Comparison of ENCODE assay signal across 7 mouse cellular contexts in genomic region chr1:118457256-118457882, GRCm38 (mm10).
DNase-seq lines count a peak whose midpoint lies in the region; ATAC-seq and TF ChIP-seq lines count a peak whose summit lies in the region.

No protein-coding gene starts in this region.

- no peaks in the 10 kb centered on the region for H3K36me3 ChIP-seq in lung, postnatal 0 days (ENCODE audit: insufficient read depth, low read length)
- H3K36me3 ChIP-seq in forebrain, embryonic 13.5 days (ENCODE audit: poor library complexity, severe bottlenecking), result peaks cover 18% of the 10 kb centered on the region
- H3K36me3 ChIP-seq in hindbrain, embryonic 14.5 days (replicated peaks; ENCODE audit: control insufficient read depth, insufficient read depth), result peaks cover 10% of the 10 kb centered on the region
- H3K36me3 ChIP-seq in midbrain, embryonic 10.5 days, result peaks cover 23% of the 10 kb centered on the region

- peak; percentile 8 for DNase-seq in lung, postnatal 14 days
- DNase-seq in lung, postnatal 0 days (ENCODE audit: low spot score), result no peak
- DNase-seq in hindbrain, embryonic 14.5 days (ENCODE audit: low spot score), result no peak
- DNase-seq in midbrain, embryonic 10.5 days (ENCODE audit: low spot score), result no peak
- no peak for DNase-seq in urinary bladder, postnatal 25 days (ENCODE audit: low spot score)
- no peak for DNase-seq in kidney, postnatal 14 days

- no peaks in the 10 kb centered on the region for H3K27me3 ChIP-seq in lung, postnatal 0 days (replicated peaks; ENCODE audit: insufficient read depth, low read length)
- H3K27me3 ChIP-seq in forebrain, embryonic 13.5 days, result no peaks in the 10 kb centered on the region
- H3K27me3 ChIP-seq in hindbrain, embryonic 14.5 days (ENCODE audit: control insufficient read depth, insufficient read depth, low read length), result no peaks in the 10 kb centered on the region
- no peaks in the 10 kb centered on the region for H3K27me3 ChIP-seq in midbrain, embryonic 10.5 days (ENCODE audit: low read depth, poor library complexity, severe bottlenecking)

- no peaks in the 10 kb centered on the region for H3K4me1 ChIP-seq in lung, postnatal 0 days (ENCODE audit: insufficient read depth, low read depth, low read length)
- H3K4me1 ChIP-seq in forebrain, embryonic 13.5 days, result peaks cover 41% of the 10 kb centered on the region
- peaks cover 30% of the 10 kb centered on the region for H3K4me1 ChIP-seq in hindbrain, embryonic 14.5 days (replicated peaks; ENCODE audit: control insufficient read depth, insufficient read depth, low read length)
- H3K4me1 ChIP-seq in midbrain, embryonic 10.5 days, result peaks cover 39% of the 10 kb centered on the region

- no peak for TF ChIP-seq EP300 in lung, postnatal 0 days (IDR thresholded peaks at IDR 0.05)

- 44% methylated on average over 11 of the region's 11 CpGs for WGBS in lung, postnatal 0 days
- WGBS in forebrain, embryonic 13.5 days, result 48% methylated on average over 11 of the region's 11 CpGs
- 45% methylated on average over 11 of the region's 11 CpGs for WGBS in hindbrain, embryonic 14.5 days
- WGBS in midbrain, embryonic 10.5 days, result 63% methylated on average over 11 of the region's 11 CpGs

- no peak overlapping the region for H3K4me2 ChIP-seq in lung, postnatal 0 days (replicated peaks; ENCODE audit: low read depth, low read length)
- H3K4me2 ChIP-seq in forebrain, embryonic 13.5 days, result peak overlapping the region; percentile 67
- H3K4me2 ChIP-seq in hindbrain, embryonic 14.5 days (replicated peaks), result peak overlapping the region; percentile 60

- H3K27ac ChIP-seq in lung, postnatal 0 days (ENCODE audit: low read length), result no peak overlapping the region; the same call in 1 of the 2 replicates
- H3K27ac ChIP-seq in forebrain, embryonic 13.5 days, result peak overlapping the region; percentile 64
- H3K27ac ChIP-seq in hindbrain, embryonic 14.5 days, result peak overlapping the region; percentile 55; the same call in 1 of the 2 replicates
- H3K27ac ChIP-seq in midbrain, embryonic 10.5 days (replicated peaks), result peak overlapping the region; percentile 62

- no peak for TF ChIP-seq CTCF in lung, postnatal 0 days (IDR thresholded peaks at IDR 0.05)

- ATAC-seq in lung, postnatal 0 days, result no peak
- no peak for ATAC-seq in forebrain, embryonic 13.5 days
- ATAC-seq in hindbrain, embryonic 14.5 days (ENCODE audit: low FRiP score), result no peak

- H3K4me3 ChIP-seq in lung, postnatal 0 days (ENCODE audit: low read depth, low read length), result no peak overlapping the region
- no peak overlapping the region for H3K4me3 ChIP-seq in forebrain, embryonic 13.5 days
- no peak overlapping the region for H3K4me3 ChIP-seq in hindbrain, embryonic 14.5 days (replicated peaks; ENCODE audit: low read length)
- H3K4me3 ChIP-seq in midbrain, embryonic 10.5 days, result peak overlapping the region; percentile 27; the same call in 1 of the 2 replicates

- no peak overlapping the region for H3K9ac ChIP-seq in lung, postnatal 0 days (replicated peaks; ENCODE audit: low read depth)
- peak overlapping the region; percentile 41 for H3K9ac ChIP-seq in forebrain, embryonic 13.5 days
- peak overlapping the region; percentile 37; the same call in 1 of the 2 replicates for H3K9ac ChIP-seq in hindbrain, embryonic 14.5 days

- H3K9me3 ChIP-seq in lung, postnatal 0 days (ENCODE audit: low read length), result no peaks in the 10 kb centered on the region
- no peaks in the 10 kb centered on the region for H3K9me3 ChIP-seq in forebrain, embryonic 13.5 days (replicated peaks)
- H3K9me3 ChIP-seq in hindbrain, embryonic 14.5 days (ENCODE audit: control insufficient read depth, low read length), result no peaks in the 10 kb centered on the region
- no peaks in the 10 kb centered on the region for H3K9me3 ChIP-seq in midbrain, embryonic 10.5 days (replicated peaks)
